Mouse (Mus musculus) gastrocnemius, adult 18-20 months (tissue): ENCODE results near the gene C730034F03Rik. TPM values are rescaled to one million over a fixed set of nuclear protein-coding genes. Genes with fewer than 3 reads are reported as not detected.
A peak's percentile ranks its signal among the peaks of the same experiment; 100 is the strongest.

ENCODE experiments used
- DNase-seq: peaks from one replicate; pipeline ENCODE4 v3.0.0; 2021; ENCODE audit warnings: low spot score
- total RNA-seq, 2 experiments: library from RNA; stranded (reverse); gene quantifications; 2 replicates each; pipeline ENCODE4 v1.2.3; 2021

The C730034F03Rik gene
- total RNA-seq, 2 experiments from 2014 or later, result 0.23 to 0.28 TPM

DNA sequence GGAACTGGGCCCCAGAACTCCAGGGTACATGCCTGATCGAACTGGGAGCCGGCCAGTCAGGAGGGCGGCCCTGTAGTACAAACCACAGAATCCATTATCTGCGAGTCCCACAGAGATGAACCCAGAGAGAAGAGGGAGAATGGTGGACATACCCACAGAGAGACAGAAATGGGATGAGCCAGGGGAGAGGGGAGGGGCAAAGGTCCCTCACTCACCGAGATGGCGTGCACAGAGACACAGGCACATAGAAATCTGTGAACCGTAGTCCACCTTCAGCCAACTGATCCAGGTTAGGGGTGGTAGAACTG, 45.9 kb downstream of the C730034F03Rik start:
- DNase-seq, result no peak

DNA sequence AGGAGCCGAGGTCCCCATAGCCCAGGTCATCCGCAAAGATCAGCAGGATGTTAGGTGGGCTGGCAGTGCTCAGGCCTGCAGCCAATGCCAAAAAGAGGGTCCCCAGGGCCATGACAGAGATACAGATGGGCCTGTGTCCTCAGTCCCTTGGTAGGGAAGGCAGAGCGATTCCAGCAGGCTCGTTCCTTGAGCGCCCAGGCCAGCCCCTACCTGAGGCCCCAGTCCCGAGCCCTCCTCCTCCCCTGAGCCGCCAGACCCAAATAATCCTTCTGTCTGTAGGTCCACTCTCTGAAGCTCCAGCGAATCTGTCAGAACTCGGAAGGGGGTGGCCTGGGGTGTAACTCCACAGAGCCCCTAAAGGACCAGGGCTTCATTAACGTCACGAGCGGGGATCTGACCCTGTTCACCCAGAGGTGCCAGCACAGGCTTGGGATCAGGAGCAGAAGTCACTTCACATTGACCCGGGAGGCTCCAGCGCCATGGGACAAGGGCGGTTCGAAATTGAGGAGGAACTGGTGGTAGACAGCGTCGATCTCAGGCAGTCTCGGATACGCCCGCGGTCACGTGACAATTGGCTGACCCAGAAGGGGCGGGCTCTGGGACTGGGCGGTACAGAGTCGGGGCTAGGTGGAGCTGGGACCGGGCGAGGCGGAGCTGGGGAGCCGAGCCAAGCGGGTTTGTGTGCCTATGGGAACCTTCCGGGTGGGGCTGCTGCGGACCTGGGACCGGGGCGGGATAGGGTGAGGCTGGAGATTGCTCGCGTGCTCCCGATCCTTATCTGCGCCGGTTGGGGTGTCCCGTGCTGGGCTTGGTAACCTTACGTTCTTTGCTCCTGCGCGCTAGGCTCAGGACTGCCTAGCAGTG, 46.5 kb downstream of the C730034F03Rik start:
- peak; percentile 95 for DNase-seq

GRCm38 (mm10) chr15:89476475-89476815, 47.1 kb downstream of the C730034F03Rik start:
- DNase-seq, result no peak

DNA sequence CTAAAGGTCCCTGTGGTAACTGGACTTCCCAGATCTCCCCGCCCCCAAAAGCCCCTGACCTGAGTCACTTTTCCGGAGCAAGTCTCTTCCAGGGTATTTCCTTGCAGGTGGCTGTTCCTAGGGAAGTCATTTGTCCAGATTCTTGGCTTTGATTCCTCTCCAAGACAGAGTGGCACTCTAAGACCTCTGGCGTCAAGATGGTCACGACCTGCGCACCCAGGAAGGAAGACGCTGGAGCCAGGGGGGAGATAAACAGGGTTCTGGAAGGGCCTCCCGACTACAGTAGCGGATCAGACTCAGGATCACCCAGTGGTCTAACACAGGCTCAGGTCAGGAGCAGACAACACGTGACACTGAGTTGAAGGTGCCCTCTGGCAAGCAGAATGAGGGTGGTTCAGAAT, 47.7 kb downstream of the C730034F03Rik start, which contains the start of gene Arsa:
Arsa (minus strand) TSS at position 335 of the 401 bp plus-strand sequence.
- no peak for DNase-seq

DNA sequence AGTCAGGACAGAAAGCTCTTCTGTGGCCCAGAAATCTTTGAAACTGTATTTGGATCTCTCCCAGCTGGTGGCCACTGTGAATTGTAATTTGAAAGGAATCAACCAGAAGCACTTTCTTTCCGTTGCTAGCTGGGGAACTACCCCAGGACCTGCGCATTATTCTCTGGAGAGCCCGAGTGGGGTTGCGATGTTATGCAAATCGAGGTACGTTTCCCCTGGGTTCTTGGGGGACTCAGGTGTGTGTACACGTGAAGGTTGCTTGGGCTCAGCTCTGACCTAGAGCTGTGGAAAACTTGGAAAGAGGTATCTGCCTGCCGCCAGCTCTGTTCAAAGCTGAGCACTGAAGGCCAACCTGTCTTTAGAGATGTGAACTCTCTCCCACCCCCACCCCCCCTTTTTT, 48.4 kb downstream of the C730034F03Rik start:
- no peak for DNase-seq

DNA sequence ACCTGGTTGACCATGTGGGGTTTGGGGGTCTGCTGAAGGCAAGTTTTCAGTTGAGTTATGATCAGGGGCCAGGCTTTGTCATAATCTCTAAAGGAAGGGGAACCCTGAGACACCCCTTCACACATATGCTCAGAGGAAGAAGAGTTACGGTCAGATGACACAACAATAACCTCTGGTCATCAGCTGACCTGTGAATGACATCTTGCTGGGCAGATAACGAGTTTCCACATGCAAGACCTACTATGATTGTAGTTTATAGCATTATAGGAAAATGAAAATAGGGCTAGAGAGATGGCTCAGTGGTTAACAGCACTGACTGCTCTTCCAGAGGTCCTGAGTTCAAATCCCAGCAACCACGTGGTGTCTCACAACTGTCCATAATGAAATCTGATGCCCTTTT, 49.2 kb downstream of the C730034F03Rik start:
- no peak for DNase-seq

Other genes starting within 250 kb of the C730034F03Rik start
- 1 to 10 TPM; 4.0 to 8.2 TPM for gene Plxnb2, start 248.8 kb upstream of the C730034F03Rik start, total RNA-seq
- gene Dennd6b, start 233.1 kb upstream of the C730034F03Rik start, total RNA-seq, result 1 to 10 TPM; 8.8 to 9.6 TPM
- 10 to 100 TPM; 90.7 to 93.0 TPM for gene Ppp6r2, start 218.0 kb upstream of the C730034F03Rik start, total RNA-seq
- gene Sbf1, start 114.3 kb upstream of the C730034F03Rik start, total RNA-seq, result 10 to 100 TPM; 59.4 to 61.0 TPM
- gene Adm2, start 106.9 kb upstream of the C730034F03Rik start, total RNA-seq, result not detected
- under 1 TPM in 1 of 2 experiments, not detected in 1; 0.48 TPM for gene Miox, start 95.2 kb upstream of the C730034F03Rik start, total RNA-seq
- 10 to 100 TPM; 11.4 to 12.5 TPM for gene Lmf2, start 73.9 kb upstream of the C730034F03Rik start, total RNA-seq
- 10 to 100 TPM; 39.2 to 46.1 TPM for gene Ncaph2, start 73.9 kb upstream of the C730034F03Rik start, total RNA-seq
- gene Sco2, start 55.7 kb upstream of the C730034F03Rik start, total RNA-seq, result 10 to 100 TPM; 12.4 to 13.9 TPM
- under 1 TPM; 0.31 to 0.43 TPM for gene Tymp, start 52.5 kb upstream of the C730034F03Rik start, total RNA-seq
- gene Odf3b, start 50.3 kb upstream of the C730034F03Rik start, total RNA-seq, result under 1 TPM in 1 of 2 experiments, not detected in 1; 0.64 TPM
- gene Klhdc7b, start 44.7 kb upstream of the C730034F03Rik start, total RNA-seq, result not detected
- gene Syce3, start 19.1 kb upstream of the C730034F03Rik start, total RNA-seq, result not detected
- 100 to 1,000 TPM; 287 to 338 TPM for gene Cpt1b, start 3.7 kb upstream of the C730034F03Rik start, total RNA-seq
- under 1 TPM in 1 of 2 experiments, not detected in 1; 0.52 TPM for gene Gm44502, start 107 bp downstream of the C730034F03Rik start, total RNA-seq
- gene Chkb, start 319 bp downstream of the C730034F03Rik start, total RNA-seq, result 10 to 100 TPM; 19.7 to 27.0 TPM
- gene Mapk8ip2, start 24.3 kb downstream of the C730034F03Rik start, total RNA-seq, result under 1 TPM; 0.25 to 0.57 TPM
- gene Arsa, start 47.8 kb downstream of the C730034F03Rik start, total RNA-seq, result 1 to 10 TPM; 2.8 to 4.0 TPM
- 10 to 100 TPM in 1 of 2 experiments, 1 to 10 TPM in 1; 8.9 to 12.6 TPM for gene Shank3, start 70.0 kb downstream of the C730034F03Rik start, total RNA-seq
- not detected for gene Acr, start 138.7 kb downstream of the C730034F03Rik start, total RNA-seq
- gene Rabl2, start 162.3 kb downstream of the C730034F03Rik start, total RNA-seq, result 1 to 10 TPM; 2.1 to 2.4 TPM